Mouse (Mus musculus): ENCODE measurements at regions not wholly inside any gene's neighbourhood (a gene's known extent, or its start where the extent isn't known, plus 50 kb on each side); places are given as distances from the start of the nearest gene placed in this dataset.

DNA sequence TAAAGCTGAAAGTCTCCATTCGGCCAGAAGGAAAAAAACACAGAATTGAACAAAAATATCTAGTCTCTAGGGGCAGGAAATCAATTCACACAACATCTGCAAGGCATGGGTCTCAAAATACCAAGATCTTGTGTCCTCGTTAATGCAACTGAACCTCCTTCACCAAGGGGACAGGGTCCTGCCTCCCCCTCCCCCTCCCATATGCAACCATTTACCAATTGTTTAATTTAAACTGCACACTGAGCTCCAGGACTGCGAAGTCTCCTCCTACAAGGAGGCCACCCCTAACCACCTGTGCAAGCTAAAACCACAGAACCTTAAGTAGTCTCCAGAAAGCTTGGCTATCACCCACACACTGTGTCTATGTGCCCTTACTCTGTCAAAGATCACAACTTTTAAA, 61.4 kb upstream of the Tln2 start:
- TF ChIP-seq CTCF (IDR thresholded peaks at IDR 0.05; ENCODE audit: low read depth) (no peak), EP300 (IDR thresholded peaks at IDR 0.05; ENCODE audit: low read depth) (no peak)
